Mouse (Mus musculus) E14TG2a.4 (cell line): ENCODE data around the gene Serpine2.

Experiments used
- CTCF ChIP-seq: conservative IDR thresholded peaks from 2 replicates; pipeline ENCODE4 v1.5.1; 2014; ENCODE audit warnings: low read length
- NANOG ChIP-seq: IDR thresholded peaks from 2 replicates; pipeline ENCODE4 v1.6.1; 2014; ENCODE audit warnings: borderline replicate concordance, low read length, mixed read lengths
- POU5F1 ChIP-seq: IDR thresholded peaks from 2 replicates; pipeline ENCODE4 v1.6.1; 2014; ENCODE audit warnings: low read length, borderline replicate concordance

GRCm38 (mm10) chr1:79797084-79797483, 63.9 kb downstream of the Serpine2 start:
- TF ChIP-seq CTCF (no peak), POU5F1 (no peak), NANOG (no peak)
